Mouse (Mus musculus): ENCODE results near the gene Spdl1.
A peak's percentile ranks its signal among the peaks of the same experiment; 100 is the strongest.

DNA sequence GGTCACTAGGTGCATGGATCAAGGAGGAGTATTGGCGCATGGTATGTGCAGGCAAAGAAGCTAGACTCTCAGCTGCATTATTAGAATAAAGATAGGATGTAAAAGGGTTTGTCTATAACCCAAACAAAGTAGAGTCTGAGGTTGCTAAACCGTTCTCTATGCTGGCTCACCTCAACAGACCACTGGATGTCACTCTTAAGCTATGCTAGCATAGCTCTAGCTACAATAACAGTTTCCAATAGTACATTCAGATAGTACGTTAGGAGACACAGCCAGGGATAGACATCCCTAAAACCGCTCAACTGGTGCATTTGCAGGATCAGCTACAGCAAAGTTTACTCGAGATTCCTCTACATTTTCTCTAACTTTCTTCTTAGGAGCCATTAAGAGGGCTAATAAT lies 48.1 kb upstream of the Spdl1 start:
- TF ChIP-seq CTCF (conservative IDR thresholded peaks at IDR 0.05 in 1 of 2, IDR thresholded peaks at IDR 0.05 in 1 of 2; ENCODE audit: low read depth in 2 of 2, low read length in 2 of 2) (peak; percentile 90 to 97), POLR2A (IDR thresholded peaks at IDR 0.05; ENCODE audit: low read depth, low read length) (no peak), KAT2A (IDR thresholded peaks at IDR 0.05; ENCODE audit: insufficient replicate concordance, low read length) (no peak), HCFC1 (IDR thresholded peaks at IDR 0.05; ENCODE audit: low read depth, low read length) (no peak), MAX (IDR thresholded peaks at IDR 0.05; ENCODE audit: low read length) (no peak)

Data from CH12.LX (cell line).